Mouse (Mus musculus) adrenal gland, postnatal 0 days (tissue): ENCODE data around the gene Prr23a1. TPM values are rescaled to one million over a fixed set of nuclear protein-coding genes. Genes with fewer than 3 reads are reported as not detected.

Experiments used
- polyA plus RNA-seq: library from polyadenylated mRNA; unstranded; fragments of >200 nt; fragmentation: Nextera tagmentation; extraction: Ambion mirVana; gene quantifications from 2 replicates; pipeline ENCODE4 v1.2.1, GENCODE M21; 2015

The Prr23a1 gene
- not detected in 2 replicates for polyA plus RNA-seq

DNA sequence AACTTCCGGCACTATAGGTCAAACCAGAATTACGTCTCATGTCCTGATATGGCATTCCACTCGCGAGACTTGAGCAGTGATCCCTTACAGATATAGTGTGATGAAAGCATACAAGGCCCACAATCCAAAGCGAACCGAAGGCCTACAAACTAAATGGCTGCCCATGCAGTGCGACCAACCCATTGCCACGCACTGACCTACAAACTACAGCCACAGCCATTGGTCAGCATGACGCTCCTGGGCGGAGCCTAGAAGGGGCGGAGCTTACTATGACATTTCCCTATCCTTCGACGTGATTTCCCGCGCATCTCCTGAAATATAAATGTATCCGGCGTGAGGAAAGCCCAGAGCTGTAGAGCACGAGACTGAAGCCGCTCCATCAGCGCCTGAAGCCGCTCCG is at the start of gene Prr23a1:
Prr23a1 (plus strand) TSS at position 387 of the 400 bp plus-strand sequence.

DNA sequence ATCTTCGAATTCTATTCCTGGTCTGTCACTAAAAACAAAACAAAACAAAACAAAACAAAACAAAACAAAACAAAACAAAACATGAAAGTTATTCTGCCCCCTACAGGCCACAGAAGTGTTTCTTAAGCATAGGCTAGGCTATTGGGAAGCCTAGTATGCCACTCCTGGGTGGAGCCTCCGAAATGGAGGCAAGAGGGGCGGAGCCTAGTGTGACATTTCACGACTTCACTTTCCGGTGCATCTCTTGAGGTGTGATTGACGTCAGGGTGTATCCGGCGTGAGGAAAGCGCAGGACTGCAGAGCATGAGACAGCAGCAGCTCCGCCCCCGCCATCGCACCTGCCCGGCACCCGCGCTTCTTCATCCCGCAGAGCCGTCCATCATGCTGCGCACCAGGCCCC is 13.9 kb downstream of the Prr23a1 start, which contains the start of gene Prr23a2:
Prr23a2 (plus strand) TSS at position 285 of the 400 bp plus-strand sequence.

DNA sequence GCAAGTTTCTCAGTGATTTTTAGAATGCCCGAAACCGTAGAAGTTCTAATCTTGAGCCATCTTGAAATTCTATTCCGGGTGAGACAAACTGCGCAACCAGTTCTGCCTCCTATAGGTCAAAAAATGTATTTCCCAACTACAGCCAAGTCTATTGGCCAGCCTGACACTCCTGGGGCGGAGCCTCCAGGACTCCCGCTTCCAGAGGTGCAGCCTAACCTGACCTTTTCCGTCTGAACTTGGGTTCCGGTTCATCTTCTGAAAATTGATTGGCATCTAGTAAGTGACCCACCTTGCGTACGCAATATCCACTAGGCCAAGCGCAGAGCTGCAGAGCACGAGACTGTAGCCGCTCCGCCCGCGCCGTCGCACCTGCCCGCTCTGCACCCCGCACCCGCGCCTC is 22.3 kb downstream of the Prr23a1 start, which contains the start of gene Prr23a3:
Prr23a3 (plus strand) TSS at position 197 of the 400 bp plus-strand sequence.

Other genes starting within 250 kb of the Prr23a1 start
- gene Mrps22, start 240.8 kb upstream of the Prr23a1 start, polyA plus RNA-seq = 79.3 and 85.2 TPM in 2 replicates
- gene Prr23a2, start 14.0 kb downstream of the Prr23a1 start, polyA plus RNA-seq = not detected in 2 replicates
- gene Prr23a3, start 22.3 kb downstream of the Prr23a1 start, polyA plus RNA-seq = not detected in 2 replicates
- not detected in 2 replicates for gene 7420426K07Rik, start 60.6 kb downstream of the Prr23a1 start, polyA plus RNA-seq
- not detected in 2 replicates for gene Foxl2, start 112.8 kb downstream of the Prr23a1 start, polyA plus RNA-seq
- 37.4 and 48.3 TPM in 2 replicates for gene Faim, start 143.9 kb downstream of the Prr23a1 start, polyA plus RNA-seq
- 0.11 and 0.60 TPM in 2 replicates for gene Gm1123, start 193.2 kb downstream of the Prr23a1 start, polyA plus RNA-seq